Mouse (Mus musculus) large intestine, adult 2 months (tissue): Measurements from ENCODE around the gene Rnf167. TPM values are rescaled to one million over a fixed set of nuclear protein-coding genes. Genes with fewer than 3 reads are reported as not detected.

ENCODE experiments used
- DNase-seq: peaks from one replicate; pipeline ENCODE4 v3.0.0-alpha.2; 2012; ENCODE audit warnings: low read depth, low spot score
- WGBS: fragments of 180-500 bp; shearing (Covaris S2); methylation state at CpG from one replicate; pipeline ENCODE4 v1.1.7; 2018; 5-methylcytosine and 5-hydroxymethylcytosine counted together
- polyA plus RNA-seq: library from polyadenylated mRNA; depleted of rRNA; stranded (reverse); fragments of >200 nt; gene quantifications from 2 replicates; pipeline ENCODE4 v1.2.3, GENCODE M21; 2012; rRNA removed

The Rnf167 gene
- polyA plus RNA-seq, 1 experiment: 76.9 TPM

DNA sequence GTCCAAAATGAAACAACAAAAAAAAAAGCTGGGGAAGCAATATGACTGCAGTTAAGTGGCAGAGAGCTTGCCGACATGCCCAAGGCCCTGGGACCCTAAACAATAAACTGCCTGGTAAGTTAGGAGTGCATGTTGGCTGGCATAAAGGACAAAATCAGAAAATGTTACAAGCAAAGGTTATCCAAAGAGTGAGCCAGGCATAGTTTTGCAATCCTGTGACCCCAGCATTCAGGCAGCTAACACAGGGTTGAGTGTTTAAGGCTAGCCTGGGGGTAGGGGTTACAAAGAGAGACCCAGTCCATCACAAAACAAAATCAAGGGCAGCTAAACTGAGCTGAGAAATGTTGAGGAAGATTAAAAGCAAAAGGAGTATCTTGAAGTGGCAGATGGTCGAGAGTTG lies 52.0 kb downstream of the Rnf167 start:
- WGBS: 77% methylated on average over 2 of the region's 2 CpGs
- DNase-seq: no peak

- 1% methylated on average over 69 of the region's 69 CpGs for WGBS
- no peak for DNase-seq
Observed at GRCm38 (mm10) chr11:70699722-70700556, 52.9 kb downstream of the Rnf167 start, which contains the start of the genes Inca1 and Kif1c. Gene Inca1 (minus strand): TSS chr11:70700155. Gene Kif1c (plus strand): TSS chr11:70700548.

DNA sequence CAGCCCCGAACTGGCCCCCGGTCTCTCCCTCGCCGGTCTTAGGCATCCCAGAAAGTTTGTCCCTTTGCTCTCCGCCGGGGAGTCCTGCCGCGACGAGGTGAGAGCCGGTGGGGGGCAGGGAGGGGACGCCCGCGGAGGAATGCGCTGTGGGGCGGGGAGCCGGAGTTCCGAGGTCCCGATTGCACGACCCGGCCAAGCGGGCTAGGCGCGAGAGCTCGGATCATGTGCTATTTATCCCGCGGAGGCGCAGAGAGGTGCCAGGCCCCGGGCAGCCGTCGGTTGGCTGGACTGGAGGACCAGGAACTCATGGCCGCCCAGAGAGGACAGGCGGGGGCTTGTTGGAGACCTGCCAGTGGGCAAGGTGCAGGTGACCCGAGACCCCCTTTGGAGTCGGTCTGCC lies 53.6 kb downstream of the Rnf167 start:
- WGBS: under 1% methylated on average over 34 of the region's 34 CpGs
- no peak for DNase-seq

Other genes with a start within 250 kb of the Rnf167 start
- 11.9 and 12.4 TPM in 2 replicates for gene Pelp1, start 237.2 kb upstream of the Rnf167 start, polyA plus RNA-seq
- gene Arrb2, start 214.6 kb upstream of the Rnf167 start, polyA plus RNA-seq: 31.7 and 36.2 TPM in 2 replicates
- gene Med11, start 195.3 kb upstream of the Rnf167 start, polyA plus RNA-seq: 28.0 and 31.7 TPM in 2 replicates
- 4.6 and 5.0 TPM in 2 replicates for gene Zmynd15, start 187.8 kb upstream of the Rnf167 start, polyA plus RNA-seq
- 31.8 and 40.5 TPM in 2 replicates for gene Cxcl16, start 187.3 kb upstream of the Rnf167 start, polyA plus RNA-seq
- 168 and 625 TPM in 2 replicates for gene Tm4sf5, start 142.0 kb upstream of the Rnf167 start, polyA plus RNA-seq
- 0.19 TPM in 1 of 2 replicates, not detected in the other for gene Vmo1, start 132.6 kb upstream of the Rnf167 start, polyA plus RNA-seq
- 0.98 and 4.7 TPM in 2 replicates for gene Gltpd2, start 128.0 kb upstream of the Rnf167 start, polyA plus RNA-seq
- 394 and 397 TPM in 2 replicates for gene Psmb6, start 121.9 kb upstream of the Rnf167 start, polyA plus RNA-seq
- not detected in 2 replicates for gene Gm40193, start 114.3 kb upstream of the Rnf167 start, polyA plus RNA-seq
- 15.4 and 30.5 TPM in 2 replicates for gene Pld2, start 107.2 kb upstream of the Rnf167 start, polyA plus RNA-seq
- 41.3 and 75.5 TPM in 2 replicates for gene Mink1, start 84.4 kb upstream of the Rnf167 start, polyA plus RNA-seq
- not detected in 2 replicates for gene 4930544D05Rik, start 31.4 kb upstream of the Rnf167 start, polyA plus RNA-seq
- gene Chrne, start 28.0 kb upstream of the Rnf167 start, polyA plus RNA-seq: 0.07 and 0.15 TPM in 2 replicates
- gene Gp1ba, start 8.1 kb upstream of the Rnf167 start, polyA plus RNA-seq: 0.04 TPM in 1 of 2 replicates, not detected in the other
- 118 and 151 TPM in 2 replicates for gene Slc25a11, start 244 bp downstream of the Rnf167 start, polyA plus RNA-seq
- gene Pfn1, start 7.4 kb downstream of the Rnf167 start, polyA plus RNA-seq: 2,199 and 2,395 TPM in 2 replicates
- gene Eno3, start 10.0 kb downstream of the Rnf167 start, polyA plus RNA-seq: 19.9 and 31.2 TPM in 2 replicates
- gene Spag7, start 22.2 kb downstream of the Rnf167 start, polyA plus RNA-seq: 35.9 and 39.8 TPM in 2 replicates
- gene Camta2, start 40.9 kb downstream of the Rnf167 start, polyA plus RNA-seq: 48.8 and 53.2 TPM in 2 replicates
- 0.95 and 0.99 TPM in 2 replicates for gene Inca1, start 52.9 kb downstream of the Rnf167 start, polyA plus RNA-seq
- 62.0 and 74.5 TPM in 2 replicates for gene Kif1c, start 53.3 kb downstream of the Rnf167 start, polyA plus RNA-seq
- 0.92 and 1.9 TPM in 2 replicates for gene Zfp3, start 117.0 kb downstream of the Rnf167 start, polyA plus RNA-seq
- 2.0 and 3.8 TPM in 2 replicates for gene Scimp, start 165.4 kb downstream of the Rnf167 start, polyA plus RNA-seq
- 1.9 and 2.3 TPM in 2 replicates for gene Rabep1, start 197.5 kb downstream of the Rnf167 start, polyA plus RNA-seq